Mouse (Mus musculus): Measurements from ENCODE around the gene Ablim1.

The Ablim1 gene

GRCm38 (mm10) chr19:57182938-57183720 is 131.6 kb downstream of the Ablim1 start:
- DNase-seq (ENCODE audit: low read depth): no peak

- no peak for DNase-seq (ENCODE audit: low read depth)
Measured at GRCm38 (mm10) chr19:57181852-57182528, 132.7 kb downstream of the Ablim1 start.

GRCm38 (mm10) chr19:57181317-57181716 is 133.4 kb downstream of the Ablim1 start:
- no peak for DNase-seq (ENCODE audit: low read depth)

- DNase-seq (ENCODE audit: low read depth): no peak
Measured at GRCm38 (mm10) chr19:57180908-57181307, 133.8 kb downstream of the Ablim1 start.

- no peak for DNase-seq (ENCODE audit: low read depth)
Measured at GRCm38 (mm10) chr19:57180333-57180732, 134.4 kb downstream of the Ablim1 start.

GRCm38 (mm10) chr19:57179269-57179668 is 135.4 kb downstream of the Ablim1 start:
- DNase-seq (ENCODE audit: low read depth): no peak

GRCm38 (mm10) chr19:57177334-57177733 is 137.4 kb downstream of the Ablim1 start:
- no peak for DNase-seq (ENCODE audit: low read depth)

GRCm38 (mm10) chr19:57175077-57175476 is 139.6 kb downstream of the Ablim1 start:
- no peak for DNase-seq (ENCODE audit: low read depth)

- DNase-seq (ENCODE audit: low read depth): no peak
Measured at GRCm38 (mm10) chr19:57174541-57174940, 140.2 kb downstream of the Ablim1 start.

- DNase-seq (ENCODE audit: low read depth): no peak
Measured at GRCm38 (mm10) chr19:57174045-57174444, 140.7 kb downstream of the Ablim1 start.

- DNase-seq (ENCODE audit: low read depth): no peak
Measured at GRCm38 (mm10) chr19:57172321-57172720, 142.4 kb downstream of the Ablim1 start.

- no peak for DNase-seq (ENCODE audit: low read depth)
Measured at GRCm38 (mm10) chr19:57170880-57171279, 143.8 kb downstream of the Ablim1 start.

- no peak for DNase-seq (ENCODE audit: low read depth)
Measured at GRCm38 (mm10) chr19:57169485-57169884, 145.2 kb downstream of the Ablim1 start.

- no peak for DNase-seq (ENCODE audit: low read depth)
Measured at GRCm38 (mm10) chr19:57167721-57168120, 147.0 kb downstream of the Ablim1 start.

GRCm38 (mm10) chr19:57164882-57165281 is 149.8 kb downstream of the Ablim1 start:
- DNase-seq (ENCODE audit: low read depth): no peak

GRCm38 (mm10) chr19:57163315-57163714 is 151.4 kb downstream of the Ablim1 start:
- no peak for DNase-seq (ENCODE audit: low read depth)

- DNase-seq (ENCODE audit: low read depth): no peak
Measured at GRCm38 (mm10) chr19:57161978-57162727, 152.6 kb downstream of the Ablim1 start.

- no peak for DNase-seq (ENCODE audit: low read depth)
Measured at GRCm38 (mm10) chr19:57161010-57161660, 153.6 kb downstream of the Ablim1 start.

GRCm38 (mm10) chr19:57157731-57158343 is 156.9 kb downstream of the Ablim1 start:
- DNase-seq (ENCODE audit: low read depth): no peak

GRCm38 (mm10) chr19:57155121-57155884 is 159.4 kb downstream of the Ablim1 start:
- no peak for DNase-seq (ENCODE audit: low read depth)

- no peak for DNase-seq (ENCODE audit: low read depth)
Measured at GRCm38 (mm10) chr19:57152357-57152756, 162.4 kb downstream of the Ablim1 start.

All from c-Kit-positive CD71-negative TER-119-negative erythroid progenitor cells, embryonic 14.5 days (primary cell).